Mouse (Mus musculus) lung, embryonic 15.5 days (tissue): ENCODE data around the gene Dnah9. TPM values are rescaled to one million over a fixed set of nuclear protein-coding genes. Genes with fewer than 3 reads are reported as not detected.

Experiments
- ATAC-seq: fragments of 200-750 bp; cut with Nextera tagmentation; 2 replicates; pipeline ENCODE4 v1.8.0; 2017; ENCODE audit warnings: moderate number of reproducible peaks, borderline replicate concordance; ENCODE audit not compliant: low FRiP score, low TSS enrichment; ENCODE audit errors: extremely low read depth
- H3K27ac ChIP-seq: fragments of 300-500 bp; sonication (generic); 2 replicates; pipeline ENCODE4 v1.5.1; 2015; ENCODE audit warnings: moderate library complexity, mild to moderate bottlenecking, inconsistent platforms
- H3K27me3 ChIP-seq: fragments of 300-500 bp; sonication (generic); 2 replicates; pipeline ENCODE4 v1.6.1; 2015; ENCODE audit warnings: inconsistent platforms
- H3K36me3 ChIP-seq: fragments of 300-500 bp; sonication (generic); 2 replicates; pipeline ENCODE4 v1.6.1; 2015; ENCODE audit warnings: inconsistent platforms
- H3K4me1 ChIP-seq: fragments of 300-500 bp; sonication (generic); 2 replicates; pipeline ENCODE4 v1.6.1; 2015; ENCODE audit warnings: inconsistent platforms
- H3K4me2 ChIP-seq: fragments of 300-500 bp; sonication (generic); 2 replicates; pipeline ENCODE4 v1.6.1; 2015; ENCODE audit warnings: inconsistent platforms, mild to moderate bottlenecking, moderate library complexity
- H3K4me3 ChIP-seq: fragments of 300-500 bp; sonication (generic); 2 replicates; pipeline ENCODE4 v1.5.1; 2015; ENCODE audit warnings: mild to moderate bottlenecking, inconsistent platforms
- H3K9ac ChIP-seq: fragments of 300-500 bp; sonication (generic); 2 replicates; pipeline ENCODE4 v1.6.1; 2015; ENCODE audit warnings: inconsistent platforms
- H3K9me3 ChIP-seq: fragments of 300-500 bp; sonication (generic); 2 replicates; pipeline ENCODE4 v1.6.1; 2016; ENCODE audit warnings: inconsistent platforms
- WGBS: fragments of 180-500 bp; shearing (Covaris S2); methylation state at CpG from one replicate; pipeline ENCODE4 v1.1.7; 2015; 5-methylcytosine and 5-hydroxymethylcytosine counted together
- polyA plus RNA-seq: library from polyadenylated mRNA; unstranded; fragments of >200 nt; fragmentation: Nextera tagmentation; extraction: Ambion mirVana; gene quantifications from 2 replicates; pipeline ENCODE4 v1.2.1, GENCODE M21; 2015

Dnah9 gene
- polyA plus RNA-seq, 1 experiment from 2014 or later, result 0.42 TPM

- Histone ChIP-seq H3K9ac (peak overlapping the region; percentile 96), H3K36me3 (no peaks in the 10 kb centered on the region), H3K9me3 (no peaks in the 10 kb centered on the region), H3K4me3 (peak overlapping the region; percentile 98), H3K27me3 (no peaks in the 10 kb centered on the region), H3K27ac (peak overlapping the region; percentile 87), H3K4me2 (peak overlapping the region; percentile 69), H3K4me1 (peaks cover 20% of the 10 kb centered on the region)
- 1% methylated on average over 45 of the region's 71 CpGs for WGBS
- ATAC-seq, result peak; percentile 87
Observed at GRCm38 (mm10) chr11:65787421-65788151, 380.8 kb downstream of the Dnah9 start.

GRCm38 (mm10) chr11:65786160-65786559 is 382.2 kb downstream of the Dnah9 start:
- H3K27me3 ChIP-seq, result no peaks in the 10 kb centered on the region
- WGBS, result 71% methylated on average over 2 of the region's 2 CpGs
- peak overlapping the region; percentile 98; the same call in 1 of the 2 replicates for H3K4me3 ChIP-seq
- no peak overlapping the region for H3K9ac ChIP-seq
- H3K4me1 ChIP-seq, result peaks cover 20% of the 10 kb centered on the region
- peak overlapping the region; percentile 69 for H3K4me2 ChIP-seq
- H3K27ac ChIP-seq, result no peak overlapping the region
- H3K36me3 ChIP-seq, result peaks cover under 1% of the 10 kb centered on the region; the same call in 1 of the 2 replicates
- no peak for ATAC-seq
- H3K9me3 ChIP-seq, result no peaks in the 10 kb centered on the region

GRCm38 (mm10) chr11:65781596-65781995 is 386.8 kb downstream of the Dnah9 start:
- H3K27me3 ChIP-seq, result no peaks in the 10 kb centered on the region
- no peak overlapping the region for H3K9ac ChIP-seq
- H3K36me3 ChIP-seq, result peaks cover 13% of the 10 kb centered on the region; the same call in 1 of the 2 replicates
- H3K4me3 ChIP-seq, result no peak overlapping the region
- WGBS, result 76% methylated on average over 3 of the region's 3 CpGs
- no peak overlapping the region for H3K4me2 ChIP-seq
- H3K4me1 ChIP-seq, result peaks cover 37% of the 10 kb centered on the region
- H3K9me3 ChIP-seq, result no peaks in the 10 kb centered on the region
- H3K27ac ChIP-seq, result no peak overlapping the region
- ATAC-seq, result no peak
